Mouse (Mus musculus) cerebellum, adult 11 months (tissue): Measurements from ENCODE around the gene Fam241b.
A peak's percentile ranks its signal among the peaks of the same experiment; 100 is the strongest.

Experiments
- DNase-seq: peaks from one replicate; pipeline ENCODE4 v3.0.0; 2022

Fam241b gene

DNA sequence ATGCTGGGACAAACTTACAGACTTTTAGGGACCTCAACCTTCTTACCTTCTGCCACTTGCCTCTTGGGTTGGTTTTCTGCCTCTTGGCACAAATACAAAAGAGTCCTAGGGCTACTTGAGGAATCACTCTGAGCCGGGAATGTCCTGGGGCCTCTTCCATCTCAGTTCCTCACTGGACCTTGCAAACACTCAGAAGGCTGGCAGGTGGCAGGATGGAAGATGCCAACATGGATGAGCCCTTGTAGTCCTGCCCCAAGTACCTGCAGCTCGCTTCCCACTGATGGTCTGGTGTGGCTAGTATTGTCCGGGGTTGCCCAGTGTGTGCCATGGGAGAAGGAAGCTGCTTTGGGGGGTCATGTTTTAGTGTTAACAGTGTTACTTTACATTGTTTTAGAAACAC, 73.8 kb downstream of the Fam241b start:
- DNase-seq: no peak

DNA sequence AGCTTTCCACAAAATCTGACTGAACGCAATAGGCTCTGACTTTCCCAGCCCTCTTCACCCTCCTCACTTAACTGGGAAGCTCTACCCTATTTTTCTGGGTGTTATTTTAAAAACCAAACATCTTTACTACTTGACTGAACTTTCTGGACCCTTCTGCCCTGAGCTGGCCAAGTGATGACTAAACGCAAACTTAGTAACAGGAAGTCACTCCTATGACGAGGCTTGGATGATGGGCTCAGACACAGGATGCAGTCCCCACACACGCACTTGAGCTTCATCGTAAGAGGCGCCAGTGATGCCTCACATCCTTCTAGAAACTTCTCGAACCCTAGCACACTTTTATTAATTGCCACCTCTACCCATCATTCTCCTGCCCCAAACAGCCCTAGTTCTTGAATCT, 74.3 kb downstream of the Fam241b start:
- no peak for DNase-seq

DNA sequence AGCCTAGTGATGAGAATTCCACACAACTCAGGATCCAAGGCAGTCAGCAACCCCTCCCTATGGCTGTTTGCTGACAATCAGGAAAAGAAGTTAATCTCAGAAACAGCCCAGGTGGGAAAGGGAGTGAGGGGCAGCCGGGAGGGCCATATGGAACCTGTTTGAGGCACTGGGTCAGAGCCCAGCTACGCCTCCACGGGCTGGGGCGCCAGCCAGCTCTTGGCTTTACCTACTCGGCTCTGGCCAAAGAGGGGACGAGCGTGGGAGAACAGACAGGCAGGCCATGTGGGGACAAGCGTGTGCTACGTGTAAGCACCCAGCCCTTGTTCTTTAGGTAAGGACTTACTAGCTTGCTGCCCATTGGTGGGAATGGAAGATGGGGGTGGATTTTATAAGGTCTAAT, 75.2 kb downstream of the Fam241b start:
- DNase-seq: peak; percentile 84

DNA sequence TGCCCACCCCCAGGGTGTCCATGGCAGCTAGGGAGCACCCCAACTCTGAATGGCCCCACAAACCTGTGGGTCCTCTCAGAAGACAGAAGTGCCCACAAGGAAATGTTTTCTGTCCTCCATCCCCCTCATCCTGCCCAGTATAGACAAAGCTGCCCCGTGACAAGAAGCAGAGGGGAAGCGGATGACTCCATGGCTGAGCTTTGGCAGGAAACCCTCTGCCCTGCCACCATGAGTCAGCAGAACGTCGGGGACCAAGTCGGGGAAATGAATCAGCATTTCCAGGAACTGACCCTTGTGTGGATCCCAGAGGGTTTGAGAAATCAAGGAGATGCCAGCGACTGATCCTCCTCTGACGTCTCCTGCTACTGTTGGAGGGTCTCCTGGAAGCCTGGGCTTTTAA, 77.5 kb downstream of the Fam241b start:
- no peak for DNase-seq

DNA sequence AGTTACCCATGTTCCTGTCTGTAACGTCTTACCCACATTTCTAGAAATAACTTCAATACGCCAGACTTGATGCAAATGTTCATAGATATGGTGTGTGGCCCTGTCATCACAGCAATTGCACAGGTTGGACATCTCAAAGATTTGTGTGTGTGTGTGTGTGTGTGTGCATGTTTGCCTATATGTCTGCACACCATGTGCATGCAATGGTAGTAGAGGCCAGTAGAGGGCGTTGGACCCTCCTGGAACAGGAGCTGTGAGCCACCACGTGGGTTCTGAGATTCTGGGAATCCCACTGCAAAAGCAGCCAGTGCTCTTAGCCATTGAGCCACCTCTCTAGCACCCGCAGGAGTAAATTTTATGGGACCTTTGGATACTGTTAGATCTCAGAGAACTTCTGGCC, 80.9 kb downstream of the Fam241b start:
- DNase-seq: no peak

DNA sequence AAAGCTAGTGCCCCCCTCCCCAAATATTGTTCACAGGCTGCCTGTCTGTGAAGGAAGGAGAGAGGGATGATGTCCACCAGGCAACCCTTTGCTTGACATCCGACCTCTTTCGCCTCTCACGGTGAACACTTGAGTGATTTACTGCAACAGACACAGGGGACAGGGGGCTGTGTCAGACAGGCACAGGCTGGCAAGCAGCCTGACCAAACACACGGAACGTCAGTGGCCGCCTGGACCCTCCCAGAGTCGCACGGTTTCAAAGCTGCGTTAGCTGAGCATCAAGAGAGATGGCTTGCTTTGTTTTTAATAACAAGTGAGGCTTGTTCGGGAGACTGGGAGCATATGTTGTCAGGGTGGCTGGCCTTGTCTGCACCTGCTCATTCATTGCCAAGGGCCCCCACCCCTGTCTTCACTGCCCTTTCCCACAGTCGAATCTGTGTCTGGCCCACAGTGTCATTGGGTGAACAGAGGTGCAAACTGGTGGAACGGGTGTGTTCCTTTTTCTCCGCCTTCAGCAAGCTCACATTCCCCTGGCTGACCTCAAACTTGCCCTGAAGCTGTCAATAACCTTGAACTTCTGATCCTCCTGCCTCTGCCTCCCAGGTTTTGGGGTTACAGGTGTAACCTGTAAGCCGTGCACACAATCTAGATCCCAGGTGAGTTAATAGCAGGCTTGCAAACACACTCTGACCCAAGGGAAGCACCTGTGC, 82.6 kb downstream of the Fam241b start:
- no peak for DNase-seq

DNA sequence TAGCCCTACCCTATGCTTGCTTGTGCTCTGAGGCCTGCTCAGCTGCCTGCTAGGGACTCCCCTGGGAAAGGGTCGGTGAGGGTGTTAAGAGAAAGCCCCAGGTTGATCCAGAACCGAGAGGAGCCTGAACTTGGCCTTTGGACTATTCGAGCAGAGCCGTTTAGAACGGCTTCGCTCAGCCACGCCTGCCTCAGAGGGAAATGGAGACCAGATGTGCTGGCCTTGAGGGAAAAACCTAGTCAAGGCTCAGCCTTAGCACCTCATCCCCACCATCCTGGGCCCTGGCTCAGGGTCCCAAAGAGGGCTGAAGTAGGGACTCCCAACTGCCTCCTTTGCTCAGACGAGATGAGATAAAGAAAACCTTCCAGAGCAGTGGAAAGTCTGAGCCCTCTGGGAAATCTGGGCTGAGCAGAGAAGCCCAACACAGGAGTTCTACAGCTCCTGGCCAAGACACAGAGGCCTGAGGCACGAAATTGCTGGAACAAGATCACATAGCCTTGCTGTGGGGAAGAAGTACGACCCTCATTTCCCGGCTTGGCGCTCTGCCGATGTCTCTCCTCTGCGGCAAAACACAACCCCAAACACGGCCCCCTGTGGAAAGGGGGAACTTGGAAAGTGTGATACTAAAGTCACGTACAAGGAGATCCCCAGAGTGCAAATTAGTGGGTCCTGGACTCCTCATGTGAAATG, 83.4 kb downstream of the Fam241b start:
- DNase-seq: no peak

DNA sequence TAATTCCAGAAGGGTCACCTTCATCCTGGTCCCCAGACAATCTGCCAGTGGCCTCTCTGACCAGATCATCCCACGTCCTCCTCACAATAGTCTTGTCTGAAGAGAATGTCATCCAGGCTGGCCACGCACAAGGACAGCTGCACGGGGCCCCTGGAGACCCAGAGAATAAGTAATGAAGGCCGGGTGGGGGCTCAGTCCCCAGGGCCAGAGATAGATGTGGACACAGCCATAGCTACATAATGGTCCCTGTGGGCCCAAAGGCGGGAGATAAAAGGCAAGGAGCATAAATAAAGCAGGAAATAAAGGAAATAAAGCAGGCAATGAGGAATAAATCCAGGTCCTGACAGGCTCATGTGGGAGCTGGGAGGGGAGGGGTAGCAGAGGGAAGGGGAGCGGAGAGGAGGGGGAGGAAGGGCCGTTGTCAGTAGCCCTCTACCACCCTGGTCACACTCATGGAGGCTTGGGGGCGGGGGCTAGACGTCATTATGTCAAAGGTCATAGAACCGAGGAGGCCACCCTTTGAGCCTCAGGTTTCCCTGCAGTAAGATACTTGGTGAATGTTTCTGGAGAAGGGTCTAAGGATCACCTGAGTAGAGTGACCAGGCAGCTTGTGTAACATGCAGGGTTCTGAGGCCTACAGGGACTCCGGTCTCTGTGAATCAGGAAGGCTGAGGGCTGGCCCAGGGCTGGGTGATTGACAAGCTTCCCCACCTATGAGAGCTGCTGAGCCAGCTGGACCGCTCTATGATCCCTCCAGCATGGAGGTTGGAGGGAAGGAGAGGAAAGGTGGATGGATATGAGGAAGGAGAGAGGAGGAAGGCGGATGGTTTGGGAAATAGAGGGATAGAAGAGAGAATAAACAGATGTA, 85.0 kb downstream of the Fam241b start:
- DNase-seq: no peak
